Mouse (Mus musculus) heart, adult 18-20 months (tissue): ENCODE results near the gene Gm3336. TPM values are rescaled to one million over a fixed set of nuclear protein-coding genes. Genes with fewer than 3 reads are reported as not detected.
A peak's percentile ranks its signal among the peaks of the same experiment; 100 is the strongest.

ENCODE experiments used
- DNase-seq, 2 experiments: peaks; one replicate each; pipeline ENCODE4 v3.0.0; 2021 to 2022; ENCODE audit warnings: mixed read lengths in 1 of 2
- total RNA-seq, 2 experiments: library from RNA; stranded (reverse); gene quantifications; 2 replicates each; pipeline ENCODE4 v1.2.3; 2021

The Gm3336 gene
- total RNA-seq, 2 experiments from 2014 or later, result not detected

GRCm38 (mm10) chr8:70747211-70747890 lies 29.0 kb downstream of the Gm3336 start:
- no peak for DNase-seq

GRCm38 (mm10) chr8:70748246-70749096 lies 30.1 kb downstream of the Gm3336 start:
- no peak for DNase-seq

DNA sequence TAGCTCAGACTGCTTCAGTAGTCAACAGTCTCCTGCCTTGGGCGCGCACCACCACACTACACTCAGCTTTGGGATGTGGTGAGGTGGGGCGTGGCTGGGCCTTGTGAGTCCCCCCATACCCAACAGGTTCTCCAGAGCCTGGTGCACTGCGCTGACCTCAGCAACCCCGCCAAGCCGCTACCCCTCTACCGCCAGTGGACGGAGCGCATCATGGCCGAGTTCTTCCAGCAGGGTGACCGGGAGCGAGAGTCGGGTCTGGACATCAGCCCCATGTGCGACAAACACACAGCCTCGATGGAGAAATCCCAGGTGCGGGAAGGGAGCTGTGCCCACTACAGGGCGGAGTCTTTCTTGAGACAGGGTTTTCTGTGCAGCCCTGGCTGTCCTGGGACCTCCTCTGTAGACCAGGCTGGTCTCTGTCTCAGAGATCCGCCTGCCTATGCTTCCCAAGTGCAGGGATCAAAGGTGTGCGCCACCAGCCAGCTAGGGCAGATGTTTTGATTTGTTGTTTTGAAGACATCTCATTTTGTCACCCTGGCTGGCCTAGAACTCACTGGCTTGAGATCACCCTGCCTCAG lies 30.8 kb downstream of the Gm3336 start:
- DNase-seq, result peak in 1 of 2 experiments; percentile 4

DNA sequence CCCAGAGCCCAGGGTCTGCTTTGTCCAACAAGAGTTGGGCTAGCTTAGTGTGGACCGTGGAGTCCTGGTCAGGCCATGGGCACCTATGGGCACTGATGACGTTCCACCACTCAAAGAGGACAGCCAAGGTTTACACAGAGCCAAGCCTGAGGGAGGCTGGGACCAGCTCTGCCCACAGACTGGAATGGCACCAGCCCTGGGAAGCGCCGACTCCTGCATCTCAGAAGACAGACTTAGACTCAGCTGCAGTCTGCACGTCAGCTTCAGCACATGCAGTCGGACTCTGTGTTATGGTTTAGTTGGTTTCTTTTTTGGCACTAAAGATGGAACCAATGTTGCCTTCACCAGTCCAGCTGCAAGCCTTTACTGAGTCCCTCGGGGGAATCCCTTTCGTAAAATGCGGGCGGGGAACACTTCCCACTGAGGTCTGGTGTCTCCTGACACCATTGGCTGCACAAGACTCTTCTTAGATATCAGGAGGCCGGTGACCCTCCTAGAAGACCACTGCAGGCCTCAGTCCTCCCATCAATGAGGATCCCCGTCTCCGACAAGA lies 31.9 kb downstream of the Gm3336 start:
- peak; percentile 53 to 67 for DNase-seq

DNA sequence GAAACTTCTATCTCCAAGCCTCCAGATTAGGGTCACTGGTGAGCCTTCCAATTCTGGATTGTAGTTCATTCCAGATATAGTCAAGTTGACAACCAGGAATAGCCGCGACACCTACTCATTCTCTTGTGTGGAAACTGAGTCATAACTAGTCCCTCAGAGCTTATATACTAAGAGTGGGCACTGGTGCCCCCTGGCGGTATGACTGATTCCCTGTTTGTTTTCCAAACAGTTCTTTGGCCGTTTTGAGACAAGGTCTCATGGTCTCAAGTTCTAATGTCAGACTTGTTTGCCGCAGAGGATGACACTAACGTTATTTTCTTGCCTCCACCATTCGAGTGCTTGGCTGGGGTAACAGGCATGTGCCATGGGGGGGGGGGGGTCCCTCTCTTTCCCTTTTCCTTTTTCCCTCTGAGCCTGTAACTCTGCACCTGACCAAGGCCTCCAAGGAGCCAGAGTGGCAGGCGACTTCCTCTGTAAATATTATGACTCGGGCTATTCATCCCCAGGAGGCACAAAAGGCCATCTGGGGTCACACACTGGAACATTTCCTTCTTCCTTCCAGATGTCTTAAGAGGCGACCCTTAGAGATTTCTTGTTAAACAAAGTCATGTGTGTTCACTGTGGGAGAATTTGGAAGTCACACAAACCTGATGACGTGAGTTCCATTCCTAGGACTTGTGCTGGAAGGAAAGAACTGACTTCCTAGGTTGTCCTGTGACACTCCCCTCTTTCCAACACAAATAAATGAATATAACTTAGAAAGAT lies 33.8 kb downstream of the Gm3336 start:
- DNase-seq, result peak; percentile 91 to 94

DNA sequence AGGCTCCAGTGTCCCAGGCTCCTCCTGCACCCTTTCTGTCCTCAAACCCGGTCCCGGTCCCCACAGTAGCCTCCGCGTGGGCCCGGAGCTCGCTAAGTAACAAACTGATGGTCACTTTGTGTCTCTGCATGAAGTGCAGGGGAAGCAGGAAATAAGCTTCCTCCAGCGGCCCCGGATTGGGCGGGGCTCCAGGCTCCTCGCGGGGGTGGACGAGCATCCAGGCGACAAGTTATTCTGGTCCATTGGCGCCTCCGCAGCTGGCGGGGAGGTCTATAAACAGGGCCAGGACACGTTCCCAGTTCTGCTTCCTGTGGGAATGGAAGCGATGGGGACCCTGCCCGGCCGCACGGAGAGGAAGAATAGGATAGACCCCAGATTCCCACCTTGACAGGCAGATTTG lies 34.8 kb downstream of the Gm3336 start:
- peak; percentile 95 to 97 for DNase-seq

GRCm38 (mm10) chr8:70754043-70754870 lies 35.9 kb downstream of the Gm3336 start, which contains the start of gene Rab3a:
TSS of gene Rab3a (plus strand) at chr8:70754679.
- peak; percentile 97 to 99 for DNase-seq

- DNase-seq, result peak in 1 of 2 experiments; percentile 13
Observed at GRCm38 (mm10) chr8:70754871-70755660, 36.7 kb downstream of the Gm3336 start.

GRCm38 (mm10) chr8:70755661-70756475 lies 37.5 kb downstream of the Gm3336 start:
- peak; percentile 9 to 13 for DNase-seq

DNA sequence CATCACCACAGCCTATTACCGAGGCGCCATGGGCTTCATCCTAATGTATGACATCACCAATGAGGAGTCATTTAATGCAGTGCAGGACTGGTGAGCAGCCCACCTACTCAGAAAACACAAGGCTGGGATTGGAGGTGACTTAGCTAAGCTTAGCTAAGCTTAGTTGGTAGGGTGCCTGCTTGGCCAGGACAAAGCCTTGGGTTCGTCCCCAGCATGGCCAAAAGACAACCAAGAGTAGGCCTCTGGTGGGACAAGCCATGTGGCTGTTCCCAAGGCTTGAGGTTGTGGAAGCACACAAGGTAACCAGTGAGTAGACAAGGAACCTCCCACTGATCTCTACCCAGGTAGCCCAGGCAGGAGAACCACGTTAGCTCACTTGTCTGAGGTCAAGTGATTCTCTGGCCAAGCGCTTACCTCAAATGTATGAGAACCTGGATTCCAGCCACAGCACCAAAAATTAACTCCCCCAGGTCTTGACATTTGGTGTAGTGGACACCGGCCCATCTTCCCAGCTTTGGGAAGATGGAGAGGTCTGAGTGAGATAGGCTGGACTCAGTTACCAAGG lies 38.2 kb downstream of the Gm3336 start:
- peak in 1 of 2 experiments; percentile 4 for DNase-seq

DNA sequence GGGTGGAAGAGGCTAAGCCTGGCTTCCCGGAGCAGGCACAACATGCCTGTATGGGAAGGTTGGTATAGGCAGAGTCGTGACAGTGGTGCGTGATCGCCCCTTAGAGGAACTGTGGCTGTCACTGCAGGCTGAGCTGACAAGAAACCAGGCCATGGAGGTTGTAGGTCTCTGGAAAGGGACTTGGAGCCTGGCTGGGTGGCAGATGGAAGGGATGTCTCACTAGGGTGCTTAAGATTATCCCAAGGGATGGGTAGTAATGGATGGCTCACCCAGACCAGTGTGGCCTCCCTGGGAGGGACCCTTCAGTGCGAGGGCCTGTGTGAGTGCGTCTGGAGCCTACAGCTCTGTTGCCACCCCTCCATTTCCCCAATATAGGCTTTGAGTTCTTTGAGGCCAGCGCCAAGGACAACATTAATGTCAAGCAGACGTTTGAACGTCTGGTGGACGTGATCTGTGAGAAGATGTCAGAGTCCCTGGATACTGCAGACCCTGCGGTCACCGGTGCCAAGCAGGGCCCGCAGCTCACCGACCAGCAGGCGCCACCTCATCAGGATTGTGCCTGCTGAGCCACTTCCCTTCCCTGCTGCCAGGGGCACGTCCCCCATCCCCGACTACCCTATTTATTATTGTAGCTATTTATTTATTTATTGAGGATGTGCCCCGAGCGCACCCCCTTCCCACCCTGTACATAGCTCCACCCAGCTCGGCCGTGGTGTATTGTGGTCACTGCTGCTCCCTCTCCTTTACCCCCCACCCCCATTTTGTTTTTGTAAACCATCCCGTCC lies 39.4 kb downstream of the Gm3336 start:
- DNase-seq, result peak in 1 of 2 experiments; percentile 6

DNA sequence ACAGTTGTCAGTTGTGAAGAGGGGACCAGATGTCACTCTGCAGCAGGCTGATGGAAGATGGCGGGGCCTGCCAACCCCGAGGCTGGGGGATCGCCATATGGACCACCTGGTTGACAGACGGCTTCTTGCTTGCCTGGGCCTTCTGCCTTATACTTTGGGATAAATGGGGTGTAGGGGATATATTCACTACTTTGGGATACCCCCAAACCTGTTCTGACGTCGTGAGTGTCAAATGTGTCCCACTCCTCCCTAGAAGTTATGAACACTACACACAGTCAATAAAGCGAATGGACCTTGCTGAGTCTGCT lies 39.9 kb downstream of the Gm3336 start:
- no peak for DNase-seq

DNA sequence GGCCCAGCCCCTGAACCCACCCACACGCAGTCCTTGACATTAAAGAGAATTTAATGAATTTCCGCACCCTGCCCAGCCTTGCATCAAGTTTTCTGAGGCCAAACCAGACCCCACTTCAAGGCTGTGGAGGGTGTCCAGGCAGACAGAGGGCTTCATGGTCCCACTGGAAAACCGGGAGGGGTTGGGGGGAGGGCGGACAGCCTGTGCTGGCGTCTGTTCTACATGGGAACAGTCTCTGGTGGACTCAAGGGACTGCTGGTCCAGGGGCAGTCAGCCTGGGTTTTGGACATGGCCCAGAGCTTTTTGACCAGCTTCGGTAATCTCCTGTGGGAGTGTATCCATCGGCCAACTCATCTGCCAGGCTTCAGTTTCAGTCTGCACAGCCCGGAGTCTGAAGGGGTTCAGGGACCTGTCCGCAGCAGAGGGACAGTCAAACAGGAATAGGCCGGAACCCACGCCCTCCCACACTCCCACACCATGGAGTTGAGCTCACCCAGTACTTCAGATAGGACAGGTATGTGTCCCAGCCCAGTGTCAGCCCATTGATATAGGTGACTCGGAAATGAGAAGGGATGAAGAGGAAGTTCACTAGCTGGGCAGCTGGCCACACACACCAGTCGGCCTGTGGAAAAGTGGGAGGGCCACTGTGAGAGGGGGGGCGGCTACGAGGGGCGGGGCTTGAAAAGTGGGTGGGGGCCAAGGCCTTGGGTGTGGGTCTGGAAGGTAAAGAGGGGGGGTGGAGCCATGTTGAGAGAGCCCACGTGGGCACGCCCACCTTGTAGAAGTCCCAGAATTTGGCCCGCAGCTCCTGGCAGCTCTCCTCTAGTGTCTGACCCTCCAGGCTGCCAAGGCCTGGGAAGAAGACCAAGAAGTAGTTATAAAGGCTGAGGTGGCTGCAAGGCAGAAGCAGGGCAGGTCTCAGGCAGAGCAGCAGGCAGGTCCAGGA lies 40.5 kb downstream of the Gm3336 start:
- no peak for DNase-seq

GRCm38 (mm10) chr8:70760350-70760749 lies 42.0 kb downstream of the Gm3336 start:
- no peak for DNase-seq

DNA sequence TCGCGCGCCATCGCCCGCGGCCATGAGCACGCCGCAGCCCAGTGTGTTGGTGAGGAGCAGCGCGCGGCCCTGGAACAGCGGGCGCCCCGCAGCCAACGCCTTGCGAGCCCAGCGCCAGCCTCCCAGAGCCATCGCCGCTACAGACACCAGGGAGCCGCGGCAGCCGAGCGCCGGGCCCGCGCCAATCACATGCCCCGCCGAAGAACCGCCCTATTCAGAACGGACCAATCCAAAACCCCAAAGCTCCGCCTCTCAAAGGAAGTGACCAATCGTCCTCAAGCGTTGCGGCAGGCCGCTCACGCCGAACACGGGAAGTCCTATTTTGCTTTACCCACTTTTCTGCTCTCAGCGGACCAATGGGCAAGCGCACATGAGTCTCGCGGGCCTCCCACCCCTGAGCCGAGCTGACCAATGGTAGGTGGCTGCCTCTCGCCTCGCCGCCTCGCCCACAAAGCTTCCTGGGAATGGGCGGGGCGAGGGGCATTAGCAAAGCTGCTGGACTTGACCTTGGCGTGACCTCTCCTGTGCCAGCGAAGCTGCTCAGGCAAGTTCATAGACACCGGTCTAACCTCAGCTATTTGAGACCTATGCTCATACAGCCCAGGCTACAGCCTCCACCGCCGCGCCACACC lies 42.5 kb downstream of the Gm3336 start, which contains the start of gene Mpv17l2:
Mpv17l2 (minus strand) TSS at position 172 of the 632 bp plus-strand sequence.
- DNase-seq, result peak; percentile 97 to 99

DNA sequence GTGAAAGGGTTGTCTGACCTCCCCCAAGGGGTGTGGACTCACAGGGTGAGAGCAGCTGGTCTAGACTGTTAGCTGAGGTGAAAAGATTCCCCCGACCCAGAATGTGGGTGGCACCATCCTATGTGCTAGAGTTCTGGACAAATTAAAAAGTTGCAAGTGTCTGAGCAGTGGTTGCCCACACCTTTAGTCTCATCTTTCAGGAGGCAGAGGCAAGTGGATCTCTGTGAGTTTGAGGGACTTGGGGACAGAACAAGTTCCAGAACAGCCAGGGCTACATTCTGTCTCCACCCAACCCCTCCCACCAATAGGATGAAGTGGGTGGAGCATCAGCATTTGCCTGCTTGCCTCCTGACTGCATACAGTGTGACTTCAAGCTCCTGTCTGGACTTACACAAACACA lies 43.8 kb downstream of the Gm3336 start:
- DNase-seq, result no peak
